Mouse (Mus musculus) embryonic fibroblast, embryonic 13.5 days (primary cell): ENCODE data around the gene Dlg1.

Experiments
- CTCF ChIP-seq: IDR thresholded peaks from 2 replicates; pipeline ENCODE4 v1.5.1; 2011; ENCODE audit warnings: mild to moderate bottlenecking, control low read depth, low read length, moderate library complexity, borderline replicate concordance; ENCODE audit not compliant: insufficient read depth
- POLR2A ChIP-seq: IDR thresholded peaks from 2 replicates; pipeline ENCODE4 v1.6.1; 2011; ENCODE audit warnings: low read depth, mild to moderate bottlenecking, control low read depth, low read length, moderate library complexity

DNA sequence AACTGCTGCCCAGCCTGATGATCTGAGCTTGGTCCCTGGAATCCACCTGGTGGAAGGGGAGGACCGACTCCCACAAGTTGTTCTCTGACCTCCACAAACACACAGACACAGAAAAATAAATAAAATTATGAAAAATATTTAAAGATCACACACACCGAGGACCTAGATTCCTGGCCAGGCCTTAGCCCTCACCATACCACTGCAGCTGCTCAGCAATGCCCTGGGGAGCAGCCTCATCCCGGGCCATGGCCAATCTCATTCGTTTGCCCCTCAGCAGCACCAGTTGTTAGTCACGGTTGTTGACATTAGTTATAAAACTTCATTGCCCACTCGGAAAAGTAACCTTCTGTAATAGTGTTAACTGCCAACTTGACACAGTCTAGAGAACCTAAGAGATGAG is 214.8 kb downstream of the Dlg1 start:
- TF ChIP-seq CTCF (no peak), POLR2A (no peak)
